Mouse (Mus musculus): ENCODE data around the gene Dnah14.

- TF ChIP-seq POLR2A (IDR thresholded peaks at IDR 0.05; ENCODE audit: borderline replicate concordance, extremely low read depth, insufficient read depth, insufficient read length, poor library complexity, severe bottlenecking) = no peak
- TF ChIP-seq CTCF (IDR thresholded peaks at IDR 0.05; ENCODE audit: borderline replicate concordance, extremely low read depth, insufficient read depth, insufficient read length) = no peak
Observed at GRCm38 (mm10) chr1:181838111-181838510, 261.8 kb downstream of the Dnah14 start.
